Mouse (Mus musculus): ENCODE results near the gene Eefsec.

DNA sequence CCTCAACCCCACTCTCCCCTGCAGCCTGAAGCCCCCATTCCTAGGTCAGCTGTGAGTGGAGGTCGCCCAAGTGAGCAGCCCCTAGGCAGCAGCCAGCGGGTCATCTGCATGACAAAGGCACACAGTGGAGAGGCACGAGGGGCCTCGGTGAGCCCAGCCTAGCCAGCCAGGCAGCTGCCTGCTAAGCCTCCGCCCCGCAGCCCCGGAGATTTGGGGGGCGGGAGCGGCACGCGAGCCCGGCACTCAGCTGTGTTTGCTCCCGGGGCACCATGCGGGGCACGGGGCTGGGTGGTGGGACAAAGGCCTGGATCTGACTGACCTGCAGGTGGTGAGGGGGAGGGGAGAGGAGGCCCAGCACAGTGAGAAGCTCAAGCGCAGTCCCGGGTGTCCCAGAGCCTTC, 210.4 kb downstream of the Eefsec start:
- no peak for TF ChIP-seq CTCF (IDR thresholded peaks at IDR 0.05 in 2 of 3, conservative IDR thresholded peaks at IDR 0.05 in 1 of 3; ENCODE audit: control insufficient read depth in 1 of 3, insufficient read depth in 1 of 3, low read depth in 2 of 3, low read length in 3 of 3, poor library complexity in 1 of 3, severe bottlenecking in 1 of 3)
- no peak for TF ChIP-seq ZMIZ1 (IDR thresholded peaks at IDR 0.05; ENCODE audit: low read depth, low read length)
- no peak for TF ChIP-seq POLR2A (IDR thresholded peaks at IDR 0.05; ENCODE audit: control insufficient read depth in 1 of 2, insufficient read depth in 1 of 2, low read depth in 1 of 2, low read length in 2 of 2, poor library complexity in 1 of 2)
- TF ChIP-seq CHD1 (IDR thresholded peaks at IDR 0.05; ENCODE audit: low read depth, low read length) = no peak
- no peak for TF ChIP-seq MAX (IDR thresholded peaks at IDR 0.05; ENCODE audit: low read length)
- TF ChIP-seq CHD2 (IDR thresholded peaks at IDR 0.05; ENCODE audit: low read length) = no peak
